Mouse (Mus musculus) forebrain, embryonic 10.5 days (tissue): ENCODE results near the gene Atp6v1e2. TPM values are rescaled to one million over a fixed set of nuclear protein-coding genes. Genes with fewer than 3 reads are reported as not detected.
A peak's percentile ranks its signal among the peaks of the same experiment; 100 is the strongest.

Source experiments
- DNase-seq: peaks from one replicate; pipeline ENCODE4 v3.0.0-alpha.2; 2017; ENCODE audit warnings: low spot score; ENCODE audit errors: extremely low spot score
- H3K27ac ChIP-seq: fragments of 300-500 bp; sonication (generic); 2 replicates; pipeline ENCODE4 v1.5.1; 2016; ENCODE audit warnings: mild to moderate bottlenecking
- H3K27me3 ChIP-seq: fragments of 300-500 bp; sonication (generic); 2 replicates; pipeline ENCODE4 v1.6.1; 2016; ENCODE audit warnings: mild to moderate bottlenecking; ENCODE audit not compliant: poor library complexity, severe bottlenecking
- H3K36me3 ChIP-seq: fragments of 300-500 bp; sonication (generic); replicated peaks from 2 replicates; pipeline ENCODE4 v1.6.1; 2016; ENCODE audit warnings: mild to moderate bottlenecking, moderate library complexity
- H3K4me1 ChIP-seq: fragments of 300-500 bp; sonication (generic); 2 replicates; pipeline ENCODE4 v1.6.1; 2016
- H3K4me3 ChIP-seq: fragments of 300-500 bp; sonication (generic); 2 replicates; pipeline ENCODE4 v1.5.1; 2016; ENCODE audit warnings: mild to moderate bottlenecking, moderate library complexity
- H3K9me3 ChIP-seq: fragments of 300-500 bp; sonication (generic); 2 replicates; pipeline ENCODE4 v1.6.1; 2016; ENCODE audit warnings: mild to moderate bottlenecking, moderate library complexity
- WGBS: fragments of 180-500 bp; shearing (Covaris S2); methylation state at CpG from one replicate; pipeline ENCODE4 v1.1.7; 2016; 5-methylcytosine and 5-hydroxymethylcytosine counted together
- polyA plus RNA-seq: library from polyadenylated mRNA; unstranded; fragments of >200 nt; fragmentation: Nextera tagmentation; extraction: Ambion mirVana; gene quantifications from 2 replicates; pipeline ENCODE4 v1.2.1, GENCODE M21; 2016

Atp6v1e2 gene
- polyA plus RNA-seq, 1 experiment from 2014 or later: not detected

- Histone ChIP-seq H3K27me3 (peaks cover 30% of the 10 kb centered on the region), H3K36me3 (no peaks in the 10 kb centered on the region), H3K9me3 (no peaks in the 10 kb centered on the region), H3K4me1 (peaks cover 28% of the 10 kb centered on the region), H3K4me3 (no peak overlapping the region), H3K27ac (no peak overlapping the region)
- 37% methylated on average over 6 of the region's 6 CpGs for whole genome bisulfite sequencing
- DNase-seq: peak; percentile 21
These were observed 41.1 kb downstream of the Atp6v1e2 start for GRCm38 (mm10) chr17:86906601-86907000.

GRCm38 (mm10) chr17:86906136-86906461 is 41.6 kb downstream of the Atp6v1e2 start:
- no peaks in the 10 kb centered on the region for H3K36me3 ChIP-seq
- no peaks in the 10 kb centered on the region for H3K9me3 ChIP-seq
- peaks cover 30% of the 10 kb centered on the region for H3K27me3 ChIP-seq
- DNase-seq: peak; percentile 79
- WGBS: 4% methylated on average over 9 of the region's 9 CpGs
- no peak overlapping the region for H3K4me3 ChIP-seq
- peak overlapping the region; percentile 45 for H3K27ac ChIP-seq
- peaks cover 25% of the 10 kb centered on the region for H3K4me1 ChIP-seq

- Histone ChIP-seq H3K36me3 (no peaks in the 10 kb centered on the region), H3K4me3 (no peak overlapping the region), H3K27me3 (peaks cover 30% of the 10 kb centered on the region), H3K9me3 (no peaks in the 10 kb centered on the region), H3K27ac (peak overlapping the region; percentile 45), H3K4me1 (peaks cover 25% of the 10 kb centered on the region)
- peak; percentile 51 for DNase-seq
- 29% methylated on average over 19 of the region's 19 CpGs for WGBS
These were observed 42.2 kb downstream of the Atp6v1e2 start for GRCm38 (mm10) chr17:86905297-86906135.

- Histone ChIP-seq H3K27me3 (peaks cover 30% of the 10 kb centered on the region), H3K4me3 (no peak overlapping the region), H3K4me1 (peaks cover 25% of the 10 kb centered on the region), H3K36me3 (no peaks in the 10 kb centered on the region), H3K9me3 (no peaks in the 10 kb centered on the region), H3K27ac (0 out of 2 replicates have a peak overlapping the region, but pooled peaks have one; percentile 31)
- WGBS: 71% methylated on average over 3 of the region's 3 CpGs
- no peak for DNase-seq
These were observed 43.5 kb downstream of the Atp6v1e2 start for GRCm38 (mm10) chr17:86904206-86904605.

GRCm38 (mm10) chr17:86903596-86903995 is 44.1 kb downstream of the Atp6v1e2 start:
- 63% methylated on average over 7 of the region's 7 CpGs for WGBS
- H3K9me3 ChIP-seq: no peaks in the 10 kb centered on the region
- peaks cover 29% of the 10 kb centered on the region for H3K27me3 ChIP-seq
- H3K27ac ChIP-seq: peak overlapping the region; percentile 31; the same call in 1 of the 2 replicates
- peaks cover 25% of the 10 kb centered on the region for H3K4me1 ChIP-seq
- no peaks in the 10 kb centered on the region for H3K36me3 ChIP-seq
- no peak overlapping the region for H3K4me3 ChIP-seq
- DNase-seq: peak; percentile 13

GRCm38 (mm10) chr17:86902399-86903067 is 45.2 kb downstream of the Atp6v1e2 start:
- Histone ChIP-seq H3K4me3 (no peak overlapping the region), H3K36me3 (no peaks in the 10 kb centered on the region), H3K4me1 (peaks cover 25% of the 10 kb centered on the region), H3K9me3 (no peaks in the 10 kb centered on the region), H3K27ac (no peak overlapping the region), H3K27me3 (peaks cover 19% of the 10 kb centered on the region)
- WGBS: 92% methylated on average over 14 of the region's 14 CpGs
- peak; percentile 12 for DNase-seq

GRCm38 (mm10) chr17:86900564-86900963 is 47.1 kb downstream of the Atp6v1e2 start:
- WGBS: 80% methylated on average over 5 of the region's 5 CpGs

GRCm38 (mm10) chr17:86899821-86900220 is 47.9 kb downstream of the Atp6v1e2 start:
- H3K4me3 ChIP-seq: no peak overlapping the region
- 93% methylated on average over 5 of the region's 5 CpGs for WGBS
- no peak for DNase-seq
- H3K4me1 ChIP-seq: peaks cover 13% of the 10 kb centered on the region
- no peaks in the 10 kb centered on the region for H3K36me3 ChIP-seq
- H3K27ac ChIP-seq: no peak overlapping the region
- H3K9me3 ChIP-seq: no peaks in the 10 kb centered on the region
- H3K27me3 ChIP-seq: peaks cover 7% of the 10 kb centered on the region; the same call in 1 of the 2 replicates

More at GRCm38 (mm10) chr17:86900564-86900963, 47.1 kb downstream of the Atp6v1e2 start:
- H3K4me3 ChIP-seq: no peak overlapping the region
- H3K36me3 ChIP-seq: no peaks in the 10 kb centered on the region
- no peaks in the 10 kb centered on the region for H3K9me3 ChIP-seq
- DNase-seq: no peak
- no peak overlapping the region for H3K27ac ChIP-seq
- H3K4me1 ChIP-seq: peaks cover 21% of the 10 kb centered on the region
- peaks cover 7% of the 10 kb centered on the region; the same call in 1 of the 2 replicates for H3K27me3 ChIP-seq

GRCm38 (mm10) chr17:86897486-86898165 is 50.1 kb downstream of the Atp6v1e2 start:
- WGBS: 92% methylated on average over 6 of the region's 6 CpGs
- peak; percentile 6 for DNase-seq
- H3K27me3 ChIP-seq: no peaks in the 10 kb centered on the region
- H3K4me3 ChIP-seq: no peak overlapping the region
- no peak overlapping the region for H3K27ac ChIP-seq
- H3K4me1 ChIP-seq: no peaks in the 10 kb centered on the region
- no peaks in the 10 kb centered on the region for H3K9me3 ChIP-seq
- no peaks in the 10 kb centered on the region for H3K36me3 ChIP-seq

GRCm38 (mm10) chr17:86895191-86895590 is 52.5 kb downstream of the Atp6v1e2 start:
- Histone ChIP-seq H3K4me1 (no peaks in the 10 kb centered on the region), H3K27me3 (no peaks in the 10 kb centered on the region), H3K9me3 (no peaks in the 10 kb centered on the region), H3K36me3 (no peaks in the 10 kb centered on the region), H3K27ac (no peak overlapping the region), H3K4me3 (no peak overlapping the region)
- no peak for DNase-seq
- WGBS: 88% methylated on average over 4 of the region's 4 CpGs
